Mouse (Mus musculus): ENCODE results near the gene Axl. TPM values are rescaled to one million over a fixed set of nuclear protein-coding genes. Genes with fewer than 3 reads are reported as not detected.
"Not testable (repeated sequence)": the region's sequence is repeated elsewhere in the genome, so short reads cannot be mapped to it uniquely, and the experiment has no call there.

The Axl gene
- total RNA-seq, 1 experiment: 56.5 TPM

DNA sequence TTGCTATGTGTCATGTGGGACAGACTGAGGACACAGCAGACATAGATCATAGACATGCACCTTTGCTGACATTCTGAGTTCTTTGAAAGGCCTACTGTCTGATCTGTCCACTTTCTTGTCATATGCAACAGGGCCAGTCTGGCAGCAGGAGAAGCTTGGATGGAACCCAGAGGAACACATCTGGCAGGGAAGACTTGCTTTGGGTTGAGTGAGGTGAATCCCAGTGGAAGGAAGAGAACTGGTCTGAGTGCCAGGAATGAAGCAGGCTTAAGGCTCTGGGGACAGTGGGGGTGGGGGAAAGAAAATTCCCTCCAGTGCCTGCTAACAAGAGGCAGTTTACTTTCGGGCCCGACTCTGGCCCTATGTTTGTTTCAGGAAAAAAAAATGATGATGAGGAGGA, 58.6 kb downstream of the Axl start:
- Histone ChIP-seq H3K4me1 (ENCODE audit: control insufficient read depth in 2 of 2, insufficient read depth in 2 of 2, low read length in 2 of 2, poor library complexity in 1 of 2) (no peaks in the 10 kb centered on the region; a peak in 1 of 4 replicates), H3K4me3 (ENCODE audit: insufficient read depth in 1 of 2, low read depth in 1 of 2, low read length in 2 of 2, poor library complexity in 1 of 2, severe bottlenecking in 1 of 2) (no peak overlapping the region), H3K27ac (ENCODE audit: insufficient read depth, low read depth, low read length, poor library complexity, severe bottlenecking) (no peak overlapping the region), H3K9me3 (ENCODE audit: control insufficient read depth, insufficient read depth, low read depth, low read length) (no peaks in the 10 kb centered on the region), H3K9ac (ENCODE audit: insufficient read depth, low read depth, low read length, poor library complexity, severe bottlenecking) (no peak overlapping the region), H3K36me3 (ENCODE audit: control insufficient read depth, insufficient read depth, low read length, poor library complexity, severe bottlenecking) (peaks cover 76% of the 10 kb centered on the region)
- DNase-seq (ENCODE audit: low read depth, low spot score): no peak
- no peak for TF ChIP-seq HCFC1 (IDR thresholded peaks at IDR 0.05; ENCODE audit: borderline replicate concordance, insufficient read depth, low read length)
- TF ChIP-seq ZNF384 (IDR thresholded peaks at IDR 0.05; ENCODE audit: low read depth, low read length): no peak
- TF ChIP-seq CHD2 (IDR thresholded peaks at IDR 0.05; ENCODE audit: low read depth, low read length): no peak
- no peak for TF ChIP-seq ZC3H11A (IDR thresholded peaks at IDR 0.05; ENCODE audit: borderline replicate concordance, low read depth, low read length)
- TF ChIP-seq MAFK (IDR thresholded peaks at IDR 0.05; ENCODE audit: insufficient read depth, low read depth, low read length): no peak
- in situ Hi-C loops (cut with MboI; ENCODE audit: low sequenced_read_pairs in 2 of 2, unreplicated experiment in 2 of 2): no loop called here

DNA sequence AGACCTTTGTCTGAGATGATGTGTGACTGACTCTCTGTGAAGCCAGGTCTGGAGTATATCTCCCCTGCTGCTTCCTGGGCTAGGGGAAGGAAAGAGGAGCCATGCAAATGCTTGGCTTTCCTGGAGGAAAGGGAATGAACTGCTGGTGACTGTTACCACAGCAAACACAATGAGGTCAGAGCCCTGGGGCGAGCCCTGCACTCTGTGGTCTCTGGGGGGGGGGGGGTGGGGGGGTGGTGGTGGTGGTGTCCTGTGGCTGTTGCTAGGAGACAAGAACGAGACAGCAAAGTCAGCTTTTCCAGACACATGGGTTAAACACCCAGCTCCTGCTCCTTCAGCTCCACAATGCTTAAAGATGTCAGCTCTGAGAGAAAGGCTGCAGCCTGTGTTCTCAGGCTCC, 59.1 kb downstream of the Axl start:
- TF ChIP-seq CHD2 (IDR thresholded peaks at IDR 0.05; ENCODE audit: low read depth, low read length): no peak
- no peak for TF ChIP-seq MAFK (IDR thresholded peaks at IDR 0.05; ENCODE audit: insufficient read depth, low read depth, low read length)
- TF ChIP-seq ZNF384 (IDR thresholded peaks at IDR 0.05; ENCODE audit: low read depth, low read length): no peak
- no peak for TF ChIP-seq ZC3H11A (IDR thresholded peaks at IDR 0.05; ENCODE audit: borderline replicate concordance, low read depth, low read length)
- TF ChIP-seq HCFC1 (IDR thresholded peaks at IDR 0.05; ENCODE audit: borderline replicate concordance, insufficient read depth, low read length): no peak
- Histone ChIP-seq H3K36me3 (ENCODE audit: control insufficient read depth, insufficient read depth, low read length, poor library complexity, severe bottlenecking) (peaks cover 77% of the 10 kb centered on the region), H3K4me1 (ENCODE audit: control insufficient read depth in 2 of 2, insufficient read depth in 2 of 2, low read length in 2 of 2, poor library complexity in 1 of 2) (no peaks in the 10 kb centered on the region; a peak in 1 of 4 replicates), H3K27ac (ENCODE audit: insufficient read depth, low read depth, low read length, poor library complexity, severe bottlenecking) (no peak overlapping the region), H3K9ac (ENCODE audit: insufficient read depth, low read depth, low read length, poor library complexity, severe bottlenecking) (no peak overlapping the region), H3K9me3 (ENCODE audit: control insufficient read depth, insufficient read depth, low read depth, low read length) (no peaks in the 10 kb centered on the region), H3K4me3 (ENCODE audit: insufficient read depth in 1 of 2, low read depth in 1 of 2, low read length in 2 of 2, poor library complexity in 1 of 2, severe bottlenecking in 1 of 2) (no peak overlapping the region)
- DNase-seq (ENCODE audit: low read depth, low spot score): no peak
- in situ Hi-C loops (cut with MboI; ENCODE audit: low sequenced_read_pairs in 2 of 2, unreplicated experiment in 2 of 2): no loop called here

DNA sequence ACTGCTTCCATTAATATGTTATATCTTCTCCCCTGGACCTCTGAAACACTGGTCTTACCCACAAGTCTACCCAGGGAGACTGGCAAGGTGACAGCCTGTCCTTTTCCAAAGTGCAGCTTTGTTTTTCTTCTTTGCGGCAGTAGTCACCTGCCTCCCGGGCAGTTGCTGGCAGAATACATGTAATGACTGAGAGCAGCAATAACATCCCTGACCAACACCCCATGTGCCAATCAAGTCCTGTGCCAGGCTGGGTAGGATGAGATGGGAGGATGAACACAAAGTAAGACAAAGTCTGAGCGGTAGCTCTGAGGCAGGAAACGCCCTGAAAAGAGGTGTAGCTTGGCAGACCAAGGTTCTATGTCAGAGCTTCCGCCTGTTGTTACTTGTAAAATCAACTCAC, 60.7 kb downstream of the Axl start:
- no peak overlapping the region for H3K4me3 ChIP-seq (ENCODE audit: insufficient read depth in 1 of 2, low read depth in 1 of 2, low read length in 2 of 2, poor library complexity in 1 of 2, severe bottlenecking in 1 of 2)
- DNase-seq (ENCODE audit: low read depth, low spot score): no peak
- in situ Hi-C loops (cut with MboI; ENCODE audit: low sequenced_read_pairs in 2 of 2, unreplicated experiment in 2 of 2): no loop called here
- no peaks in the 10 kb centered on the region for H3K9me3 ChIP-seq (ENCODE audit: control insufficient read depth, insufficient read depth, low read depth, low read length)
- H3K36me3 ChIP-seq (ENCODE audit: control insufficient read depth, insufficient read depth, low read length, poor library complexity, severe bottlenecking): peaks cover 79% of the 10 kb centered on the region
- H3K9ac ChIP-seq (ENCODE audit: insufficient read depth, low read depth, low read length, poor library complexity, severe bottlenecking): no peak overlapping the region
- H3K4me1 ChIP-seq (ENCODE audit: control insufficient read depth in 2 of 2, insufficient read depth in 2 of 2, low read length in 2 of 2, poor library complexity in 1 of 2): no peaks in the 10 kb centered on the region; a peak in 1 of 4 replicates
- no peak overlapping the region for H3K27ac ChIP-seq (ENCODE audit: insufficient read depth, low read depth, low read length, poor library complexity, severe bottlenecking)
- TF ChIP-seq HCFC1 (IDR thresholded peaks at IDR 0.05; ENCODE audit: borderline replicate concordance, insufficient read depth, low read length) (no peak), ZNF384 (IDR thresholded peaks at IDR 0.05; ENCODE audit: low read depth, low read length) (no peak), MAFK (IDR thresholded peaks at IDR 0.05; ENCODE audit: insufficient read depth, low read depth, low read length) (no peak), CHD2 (IDR thresholded peaks at IDR 0.05; ENCODE audit: low read depth, low read length) (no peak), ZC3H11A (IDR thresholded peaks at IDR 0.05; ENCODE audit: borderline replicate concordance, low read depth, low read length) (no peak)

DNA sequence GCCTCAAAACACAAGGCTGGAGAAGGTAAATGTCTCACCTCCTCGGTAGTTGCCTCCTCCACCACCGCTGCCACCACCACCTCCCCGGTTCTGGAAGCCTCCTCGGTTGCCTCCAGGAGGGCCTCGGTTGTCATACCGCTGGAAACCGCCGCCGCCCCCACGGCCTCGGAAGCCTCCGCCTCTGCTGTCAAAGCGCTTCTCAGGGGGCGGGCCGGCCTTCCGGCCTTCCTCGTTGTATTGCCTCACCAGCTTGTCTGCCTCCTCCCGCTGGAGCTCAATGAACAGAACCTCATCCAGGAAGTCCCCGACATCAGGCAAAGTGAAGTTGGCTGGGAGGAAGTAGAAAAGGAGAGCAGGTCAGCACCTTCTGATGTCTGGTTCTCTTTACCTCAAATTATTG, 62.6 kb downstream of the Axl start:
- H3K4me3 ChIP-seq (ENCODE audit: insufficient read depth in 1 of 2, low read depth in 1 of 2, low read length in 2 of 2, poor library complexity in 1 of 2, severe bottlenecking in 1 of 2): no peak overlapping the region
- no peaks in the 10 kb centered on the region for H3K9me3 ChIP-seq (ENCODE audit: control insufficient read depth, insufficient read depth, low read depth, low read length)
- TF ChIP-seq MAFK (IDR thresholded peaks at IDR 0.05; ENCODE audit: insufficient read depth, low read depth, low read length): no peak
- TF ChIP-seq ZC3H11A (IDR thresholded peaks at IDR 0.05; ENCODE audit: borderline replicate concordance, low read depth, low read length): no peak
- TF ChIP-seq ZNF384 (IDR thresholded peaks at IDR 0.05; ENCODE audit: low read depth, low read length): no peak
- TF ChIP-seq CHD2 (IDR thresholded peaks at IDR 0.05; ENCODE audit: low read depth, low read length): no peak
- no peak for TF ChIP-seq HCFC1 (IDR thresholded peaks at IDR 0.05; ENCODE audit: borderline replicate concordance, insufficient read depth, low read length)
- no peak overlapping the region for H3K27ac ChIP-seq (ENCODE audit: insufficient read depth, low read depth, low read length, poor library complexity, severe bottlenecking)
- in situ Hi-C loops (cut with MboI; ENCODE audit: low sequenced_read_pairs in 2 of 2, unreplicated experiment in 2 of 2): no loop called here
- no peak overlapping the region for H3K9ac ChIP-seq (ENCODE audit: insufficient read depth, low read depth, low read length, poor library complexity, severe bottlenecking)
- no peaks in the 10 kb centered on the region; a peak in 1 of 4 replicates for H3K4me1 ChIP-seq (ENCODE audit: control insufficient read depth in 2 of 2, insufficient read depth in 2 of 2, low read length in 2 of 2, poor library complexity in 1 of 2)
- H3K36me3 ChIP-seq (ENCODE audit: control insufficient read depth, insufficient read depth, low read length, poor library complexity, severe bottlenecking): peaks cover 72% of the 10 kb centered on the region
- DNase-seq (ENCODE audit: low read depth, low spot score): no peak

DNA sequence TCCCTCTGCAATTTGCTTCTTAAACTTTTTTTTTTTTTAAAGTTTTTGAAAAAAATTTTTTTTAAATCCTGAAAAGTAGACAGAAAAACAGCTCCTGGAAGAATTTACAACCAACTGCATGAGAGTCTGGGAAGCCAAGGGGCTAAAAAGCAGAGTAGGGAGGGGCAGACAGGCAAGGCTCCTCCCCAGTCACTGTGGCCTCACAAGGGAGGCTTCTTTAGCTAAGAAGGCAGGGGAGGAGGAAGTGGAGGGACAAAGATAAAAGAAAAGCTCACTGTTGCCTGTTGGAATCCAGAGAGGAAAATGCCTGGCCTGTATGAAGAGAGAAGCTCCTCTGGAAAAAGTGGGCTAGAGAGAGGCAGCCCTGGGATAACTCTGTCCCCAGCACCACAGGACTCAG, 66.7 kb downstream of the Axl start:
- H3K9me3 ChIP-seq (ENCODE audit: control insufficient read depth, insufficient read depth, low read depth, low read length); DNase-seq (ENCODE audit: low read depth, low spot score); H3K4me3 ChIP-seq (ENCODE audit: insufficient read depth in 1 of 2, low read depth in 1 of 2, low read length in 2 of 2, poor library complexity in 1 of 2, severe bottlenecking in 1 of 2); H3K4me1 ChIP-seq (ENCODE audit: control insufficient read depth in 2 of 2, insufficient read depth in 2 of 2, low read length in 2 of 2, poor library complexity in 1 of 2); H3K9ac ChIP-seq (ENCODE audit: insufficient read depth, low read depth, low read length, poor library complexity, severe bottlenecking); H3K27ac ChIP-seq (ENCODE audit: insufficient read depth, low read depth, low read length, poor library complexity, severe bottlenecking); in situ Hi-C loops (cut with MboI; ENCODE audit: low sequenced_read_pairs in 2 of 2, unreplicated experiment in 2 of 2): not testable (repeated sequence)
- H3K36me3 ChIP-seq (ENCODE audit: control insufficient read depth, insufficient read depth, low read length, poor library complexity, severe bottlenecking): peaks cover 50% of the 10 kb centered on the region
